Mouse (Mus musculus) forebrain, embryonic 13.5 days (tissue): ENCODE measurements around the gene Gck. TPM values are rescaled to one million over a fixed set of nuclear protein-coding genes. Genes with fewer than 3 reads are reported as not detected.
A peak's percentile ranks its signal among the peaks of the same experiment; 100 is the strongest.

Experiments
- ATAC-seq: fragments of 200-750 bp; cut with Nextera tagmentation; 2 replicates; pipeline ENCODE4 v1.8.0; 2017
- H3K27ac ChIP-seq: fragments of 300-500 bp; sonication (generic); 2 replicates; pipeline ENCODE4 v1.5.1; 2015; ENCODE audit warnings: inconsistent platforms, mild to moderate bottlenecking, moderate library complexity
- H3K27me3 ChIP-seq: fragments of 300-500 bp; sonication (generic); 2 replicates; pipeline ENCODE4 v1.6.1; 2015; ENCODE audit warnings: mild to moderate bottlenecking, inconsistent platforms
- H3K36me3 ChIP-seq: fragments of 300-500 bp; sonication (generic); 2 replicates; pipeline ENCODE4 v1.6.1; 2015; ENCODE audit warnings: mild to moderate bottlenecking, inconsistent platforms; ENCODE audit not compliant: poor library complexity, severe bottlenecking
- H3K4me1 ChIP-seq: fragments of 300-500 bp; sonication (generic); 2 replicates; pipeline ENCODE4 v1.6.1; 2015; ENCODE audit warnings: inconsistent platforms
- H3K4me2 ChIP-seq: fragments of 300-500 bp; sonication (generic); 2 replicates; pipeline ENCODE4 v1.6.1; 2015; ENCODE audit warnings: inconsistent platforms, mild to moderate bottlenecking, moderate library complexity
- H3K4me3 ChIP-seq: fragments of 300-500 bp; sonication (generic); 2 replicates; pipeline ENCODE4 v1.5.1; 2015; ENCODE audit warnings: mild to moderate bottlenecking, inconsistent platforms
- H3K9ac ChIP-seq: fragments of 300-500 bp; sonication (generic); 2 replicates; pipeline ENCODE4 v1.6.1; 2015; ENCODE audit warnings: mild to moderate bottlenecking, inconsistent platforms
- H3K9me3 ChIP-seq: fragments of 300-500 bp; sonication (generic); replicated peaks from 2 replicates; pipeline ENCODE4 v1.6.1; 2016; ENCODE audit warnings: inconsistent platforms
- WGBS: fragments of 180-500 bp; shearing (Covaris S2); methylation state at CpG from one replicate; pipeline ENCODE4 v1.1.7; 2015; 5-methylcytosine and 5-hydroxymethylcytosine counted together
- polyA plus RNA-seq: library from polyadenylated mRNA; unstranded; fragments of >200 nt; fragmentation: Nextera tagmentation; extraction: Ambion mirVana; gene quantifications from 2 replicates; pipeline ENCODE4 v1.2.1, GENCODE M21; 2015

The Gck gene
- polyA plus RNA-seq, 1 experiment from 2014 or later, result 5.8 TPM

- no peak overlapping the region for H3K27ac ChIP-seq
- H3K4me3 ChIP-seq, result no peak overlapping the region
- WGBS, result 91% methylated on average over 7 of the region's 7 CpGs
- no peaks in the 10 kb centered on the region for H3K4me1 ChIP-seq
- H3K4me2 ChIP-seq, result no peak overlapping the region
- no peak overlapping the region for H3K9ac ChIP-seq
- H3K9me3 ChIP-seq, result no peaks in the 10 kb centered on the region
- no peaks in the 10 kb centered on the region for H3K36me3 ChIP-seq
- H3K27me3 ChIP-seq, result no peaks in the 10 kb centered on the region
- ATAC-seq, result no peak
Measured at GRCm38 (mm10) chr11:5979088-5979487, 29.2 kb upstream of the Gck start.

DNA sequence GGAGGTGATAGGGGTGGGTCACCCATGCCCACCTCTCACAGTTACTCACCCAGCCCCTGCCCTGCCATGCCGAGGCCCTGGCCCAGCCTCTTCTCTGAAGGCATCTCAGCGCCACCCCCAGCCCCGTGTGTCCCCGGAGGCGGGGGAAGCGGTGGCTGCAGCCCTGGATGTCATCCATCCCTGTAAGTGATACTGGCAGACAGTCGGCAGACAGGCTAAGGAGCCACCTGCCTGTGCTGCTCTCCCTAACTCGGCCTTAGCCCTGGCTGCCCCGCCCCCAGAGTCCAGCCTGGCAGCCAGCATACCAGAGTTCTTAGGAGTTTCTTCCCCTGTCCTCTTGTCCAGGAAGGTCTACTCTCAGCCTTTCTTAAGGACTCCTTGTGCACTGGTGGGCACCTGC, 26.2 kb upstream of the Gck start:
- Histone ChIP-seq H3K4me2 (no peak overlapping the region), H3K4me1 (no peaks in the 10 kb centered on the region), H3K36me3 (peaks cover 12% of the 10 kb centered on the region; the same call in 1 of the 2 replicates), H3K27me3 (no peaks in the 10 kb centered on the region), H3K9ac (no peak overlapping the region), H3K27ac (no peak overlapping the region), H3K9me3 (no peaks in the 10 kb centered on the region), H3K4me3 (no peak overlapping the region)
- no peak for ATAC-seq
- WGBS, result 22% methylated on average over 9 of the region's 9 CpGs

GRCm38 (mm10) chr11:5975068-5975467, 25.2 kb upstream of the Gck start:
- H3K36me3 ChIP-seq, result peaks cover 22% of the 10 kb centered on the region
- 54% methylated on average over 2 of the region's 2 CpGs for WGBS
- no peak overlapping the region for H3K4me3 ChIP-seq
- H3K27ac ChIP-seq, result no peak overlapping the region
- no peaks in the 10 kb centered on the region for H3K9me3 ChIP-seq
- ATAC-seq, result no peak
- no peak overlapping the region for H3K9ac ChIP-seq
- no peaks in the 10 kb centered on the region for H3K27me3 ChIP-seq
- no peaks in the 10 kb centered on the region for H3K4me1 ChIP-seq
- H3K4me2 ChIP-seq, result no peak overlapping the region

- H3K4me1 ChIP-seq, result no peaks in the 10 kb centered on the region
- no peak overlapping the region for H3K27ac ChIP-seq
- no peak overlapping the region for H3K4me3 ChIP-seq
- WGBS, result 77% methylated on average over 6 of the region's 6 CpGs
- H3K27me3 ChIP-seq, result no peaks in the 10 kb centered on the region
- ATAC-seq, result no peak
- peaks cover 30% of the 10 kb centered on the region for H3K36me3 ChIP-seq
- H3K4me2 ChIP-seq, result no peak overlapping the region
- no peak overlapping the region for H3K9ac ChIP-seq
- H3K9me3 ChIP-seq, result no peaks in the 10 kb centered on the region
Measured at GRCm38 (mm10) chr11:5974053-5974452, 24.2 kb upstream of the Gck start.

GRCm38 (mm10) chr11:5973151-5973550, 23.3 kb upstream of the Gck start:
- Histone ChIP-seq H3K4me3 (no peak overlapping the region), H3K9ac (no peak overlapping the region), H3K4me2 (no peak overlapping the region), H3K27me3 (no peaks in the 10 kb centered on the region), H3K27ac (no peak overlapping the region), H3K4me1 (no peaks in the 10 kb centered on the region), H3K9me3 (no peaks in the 10 kb centered on the region), H3K36me3 (peaks cover 39% of the 10 kb centered on the region)
- WGBS, result 54% methylated on average over 7 of the region's 7 CpGs
- ATAC-seq, result no peak

DNA sequence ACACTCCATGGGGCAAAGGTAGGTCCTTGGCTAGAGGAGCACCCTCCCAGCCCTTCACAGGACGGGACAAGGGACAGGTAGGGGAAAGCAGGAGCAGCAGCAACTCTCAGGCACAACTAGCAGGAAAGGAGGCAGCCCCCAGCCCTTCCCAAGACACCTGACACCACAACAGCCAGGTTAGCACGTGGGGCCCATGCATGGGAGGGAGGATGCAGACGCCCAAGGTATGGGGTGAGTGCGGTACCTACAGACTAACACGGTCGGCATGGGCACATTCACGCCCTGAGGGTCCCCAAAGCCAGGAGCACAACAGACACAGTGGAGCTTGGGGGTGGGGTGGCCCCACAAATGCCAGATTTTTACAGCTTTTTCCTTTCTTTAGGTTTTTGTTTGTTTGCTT, 21.3 kb upstream of the Gck start:
- Histone ChIP-seq H3K4me3 (no peak overlapping the region), H3K4me1 (no peaks in the 10 kb centered on the region), H3K9ac (no peak overlapping the region), H3K27me3 (no peaks in the 10 kb centered on the region), H3K27ac (no peak overlapping the region), H3K4me2 (no peak overlapping the region), H3K36me3 (peaks cover 59% of the 10 kb centered on the region), H3K9me3 (no peaks in the 10 kb centered on the region)
- WGBS, result 64% methylated on average over 7 of the region's 7 CpGs
- no peak for ATAC-seq

DNA sequence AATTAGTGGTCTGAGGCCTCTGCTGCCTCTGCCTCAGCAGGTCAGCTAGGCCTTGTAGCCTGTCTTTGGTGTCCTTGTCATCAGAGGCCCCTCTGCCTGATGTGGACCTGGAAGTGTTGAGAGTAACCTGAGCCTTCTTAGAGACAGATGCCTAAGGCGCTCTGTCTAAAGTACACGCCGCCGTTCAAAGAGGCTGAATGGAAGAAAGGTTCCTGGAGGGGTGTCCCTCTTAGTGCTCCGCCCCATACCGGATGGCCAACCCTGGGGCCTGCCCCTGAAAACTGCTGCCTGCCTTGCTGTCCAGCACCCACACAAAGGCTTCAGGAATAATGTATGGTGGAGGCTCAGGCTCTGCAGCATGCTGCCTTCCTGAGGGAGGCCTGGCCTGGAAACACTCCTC, 18.3 kb upstream of the Gck start:
- H3K27me3 ChIP-seq, result no peaks in the 10 kb centered on the region
- no peak for ATAC-seq
- peaks cover 89% of the 10 kb centered on the region for H3K36me3 ChIP-seq
- no peaks in the 10 kb centered on the region for H3K4me1 ChIP-seq
- no peak overlapping the region for H3K9ac ChIP-seq
- no peak overlapping the region for H3K27ac ChIP-seq
- 88% methylated on average over 6 of the region's 6 CpGs for WGBS
- no peak overlapping the region for H3K4me3 ChIP-seq
- H3K9me3 ChIP-seq, result no peaks in the 10 kb centered on the region
- no peak overlapping the region for H3K4me2 ChIP-seq

DNA sequence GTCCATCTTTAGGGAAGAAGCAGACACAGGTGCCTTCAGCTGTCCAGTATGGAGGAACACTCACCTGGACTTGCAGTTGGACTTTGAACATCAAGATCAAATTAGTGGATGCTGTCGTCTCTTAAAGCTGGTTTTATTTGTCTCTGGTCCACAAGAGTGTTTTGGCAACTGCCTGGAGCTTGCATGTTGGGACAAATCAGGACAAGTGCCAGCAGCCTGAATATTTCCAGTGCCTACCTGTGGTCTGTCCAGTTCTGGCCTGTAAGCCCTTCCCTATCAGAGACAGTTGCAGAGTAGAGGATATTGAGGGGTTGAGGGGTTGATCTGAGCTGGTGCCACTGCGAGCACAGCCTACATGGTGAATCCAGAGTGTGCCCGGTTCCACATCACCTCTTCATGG, 16.9 kb upstream of the Gck start:
- no peak overlapping the region for H3K9ac ChIP-seq
- no peak overlapping the region for H3K4me2 ChIP-seq
- H3K27ac ChIP-seq, result no peak overlapping the region
- H3K9me3 ChIP-seq, result no peaks in the 10 kb centered on the region
- 92% methylated on average over 3 of the region's 3 CpGs for WGBS
- no peaks in the 10 kb centered on the region for H3K27me3 ChIP-seq
- H3K4me1 ChIP-seq, result no peaks in the 10 kb centered on the region
- peaks cover 96% of the 10 kb centered on the region for H3K36me3 ChIP-seq
- ATAC-seq, result no peak
- H3K4me3 ChIP-seq, result no peak overlapping the region

GRCm38 (mm10) chr11:5965865-5966264, 16.0 kb upstream of the Gck start:
- Histone ChIP-seq H3K9ac (no peak overlapping the region), H3K4me2 (no peak overlapping the region), H3K4me3 (no peak overlapping the region), H3K27me3 (no peaks in the 10 kb centered on the region), H3K36me3 (peaks cover 97% of the 10 kb centered on the region), H3K4me1 (no peaks in the 10 kb centered on the region), H3K9me3 (no peaks in the 10 kb centered on the region), H3K27ac (no peak overlapping the region)
- WGBS, result 81% methylated on average over 11 of the region's 11 CpGs
- ATAC-seq, result no peak

GRCm38 (mm10) chr11:5960051-5960450, 10.2 kb upstream of the Gck start:
- no peaks in the 10 kb centered on the region for H3K27me3 ChIP-seq
- no peak overlapping the region for H3K4me3 ChIP-seq
- no peak overlapping the region for H3K9ac ChIP-seq
- H3K4me2 ChIP-seq, result no peak overlapping the region
- no peak for ATAC-seq
- peaks cover 53% of the 10 kb centered on the region for H3K36me3 ChIP-seq
- H3K27ac ChIP-seq, result no peak overlapping the region
- 77% methylated on average over 2 of the region's 2 CpGs for WGBS
- no peaks in the 10 kb centered on the region for H3K9me3 ChIP-seq
- H3K4me1 ChIP-seq, result peaks cover 17% of the 10 kb centered on the region

DNA sequence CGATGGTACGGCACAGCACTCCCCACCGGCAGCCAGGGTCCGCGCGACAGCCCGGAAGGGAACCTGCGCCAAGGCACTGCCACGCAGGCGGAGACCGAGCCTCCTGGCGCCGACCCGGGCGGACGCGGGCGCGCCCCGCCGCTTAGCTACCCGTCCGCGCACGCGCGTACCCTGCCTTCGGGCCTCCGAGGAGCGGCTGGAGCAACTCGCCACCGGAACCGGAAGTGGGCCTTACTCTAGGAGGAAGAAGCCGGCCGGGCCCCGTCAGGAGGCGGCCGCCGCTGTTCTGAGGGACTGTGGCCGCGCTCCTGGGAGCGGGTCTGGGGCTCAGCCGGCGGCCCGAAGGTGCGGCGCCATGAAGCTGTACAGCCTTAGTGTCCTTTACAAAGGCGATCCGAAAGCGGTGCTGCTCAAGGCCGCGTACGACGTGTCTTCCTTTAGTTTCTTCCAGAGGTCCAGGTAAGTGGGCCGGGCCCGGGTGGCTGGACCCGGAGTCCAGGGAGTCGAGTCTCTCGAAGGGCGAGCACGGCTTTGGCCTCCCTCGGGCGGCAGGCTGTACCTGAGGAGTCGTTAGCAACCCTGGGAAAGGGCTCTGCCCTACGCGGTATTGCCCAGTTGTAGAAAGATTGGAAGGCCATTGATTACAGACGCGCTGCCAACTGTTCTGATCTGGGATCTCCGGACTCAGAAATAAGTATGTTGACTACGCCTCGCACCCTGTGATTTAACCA, 5.8 kb upstream of the Gck start, which contains the start of gene Ykt6:
TSS of gene Ykt6 (plus strand) at position 148 of the 731 bp plus-strand sequence.
- peak within 1 kb of the TSS; percentile 86 for H3K4me2 ChIP-seq
- H3K36me3 ChIP-seq, result peaks cover 11% of the 10 kb centered on the region
- no peaks in the 10 kb centered on the region for H3K27me3 ChIP-seq
- ATAC-seq, result peak; percentile 97
- no peaks in the 10 kb centered on the region for H3K9me3 ChIP-seq
- peak within 1 kb of the TSS; percentile 97 for H3K9ac ChIP-seq
- H3K27ac ChIP-seq, result peak within 1 kb of the TSS; percentile 89
- peaks cover 20% of the 10 kb centered on the region for H3K4me1 ChIP-seq
- peak within 1 kb of the TSS; percentile 96 for H3K4me3 ChIP-seq
- WGBS, result 1% methylated on average over 71 of the region's 71 CpGs

- Histone ChIP-seq H3K27me3 (no peaks in the 10 kb centered on the region), H3K9me3 (no peaks in the 10 kb centered on the region), H3K4me1 (peaks cover 23% of the 10 kb centered on the region), H3K27ac (peak overlapping the region; percentile 89), H3K4me3 (peak overlapping the region; percentile 96), H3K9ac (peak overlapping the region; percentile 97), H3K36me3 (peaks cover 7% of the 10 kb centered on the region), H3K4me2 (peak overlapping the region; percentile 86)
- 6% methylated on average over 7 of the region's 7 CpGs for WGBS
- peak; percentile 70 for ATAC-seq
Measured at GRCm38 (mm10) chr11:5954965-5955504, 5.2 kb upstream of the Gck start.

DNA sequence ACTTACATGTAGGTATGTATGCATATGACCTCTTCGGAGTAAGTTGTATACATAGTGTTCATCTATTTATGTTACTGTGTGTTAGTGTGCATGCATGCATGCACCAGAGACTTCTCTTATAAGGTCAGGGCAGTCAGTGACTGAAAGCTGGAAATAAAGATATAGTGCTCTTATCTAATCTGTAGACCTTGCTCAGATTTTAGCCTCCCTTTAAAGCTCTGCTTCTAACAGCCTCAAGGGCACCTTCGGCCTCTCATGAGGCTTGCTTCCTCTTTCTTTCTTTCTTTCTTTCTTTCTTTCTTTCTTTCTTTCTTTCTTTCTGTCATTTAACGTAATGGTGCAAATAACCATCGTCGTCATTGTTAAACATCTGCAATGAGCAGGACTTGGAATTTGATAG, 4.6 kb upstream of the Gck start:
- no peak overlapping the region for H3K27ac ChIP-seq
- 86% methylated on average over 5 of the region's 5 CpGs for WGBS
- H3K27me3 ChIP-seq, result no peaks in the 10 kb centered on the region
- no peak overlapping the region for H3K4me2 ChIP-seq
- no peaks in the 10 kb centered on the region for H3K9me3 ChIP-seq
- no peak for ATAC-seq
- no peak overlapping the region for H3K4me3 ChIP-seq
- H3K4me1 ChIP-seq, result peaks cover 29% of the 10 kb centered on the region
- H3K9ac ChIP-seq, result no peak overlapping the region
- peaks cover 4% of the 10 kb centered on the region for H3K36me3 ChIP-seq
